Mouse (Mus musculus): ENCODE results near the gene Msh6. TPM values are rescaled to one million over a fixed set of nuclear protein-coding genes. Genes with fewer than 3 reads are reported as not detected.

Msh6 gene
- polyA plus RNA-seq, 1 experiment from 2014 or later = 20.3 TPM

- H3K9ac ChIP-seq (ENCODE audit: low read depth, low read length) = no peak overlapping the region
- H3K27ac ChIP-seq (ENCODE audit: low read length) = peak overlapping the region; percentile 45
- H3K9me3 ChIP-seq (replicated peaks; ENCODE audit: control insufficient read depth, low read length) = no peaks in the 10 kb centered on the region
- H3K27me3 ChIP-seq (ENCODE audit: control insufficient read depth, insufficient read depth, low read depth, low read length) = no peaks in the 10 kb centered on the region
- no peak overlapping the region for H3K4me3 ChIP-seq (ENCODE audit: low read depth, low read length)
- peak overlapping the region; percentile 23 for H3K4me2 ChIP-seq (ENCODE audit: low read depth, low read length)
- 42% methylated on average over 5 of the region's 5 CpGs for WGBS (ENCODE audit: insufficient replicate concordance)
- peak; percentile 77 for ATAC-seq (ENCODE audit: low read depth)
- H3K4me1 ChIP-seq (ENCODE audit: control insufficient read depth, low read depth, low read length) = peaks cover 35% of the 10 kb centered on the region
- no peaks in the 10 kb centered on the region for H3K36me3 ChIP-seq (ENCODE audit: control insufficient read depth, insufficient read depth)
Observed at GRCm38 (mm10) chr17:88031755-88032154, 56.9 kb downstream of the Msh6 start.

GRCm38 (mm10) chr17:88034418-88034817 lies 59.6 kb downstream of the Msh6 start:
- WGBS (ENCODE audit: insufficient replicate concordance) = 34% methylated on average over 4 of the region's 4 CpGs
- peak; percentile 90 for ATAC-seq (ENCODE audit: low read depth)
- Histone ChIP-seq H3K4me3 (ENCODE audit: low read depth, low read length) (no peak overlapping the region), H3K27ac (ENCODE audit: low read length) (peak overlapping the region; percentile 50; the same call in 1 of the 2 replicates), H3K4me1 (ENCODE audit: control insufficient read depth, low read depth, low read length) (peaks cover 35% of the 10 kb centered on the region), H3K27me3 (ENCODE audit: control insufficient read depth, insufficient read depth, low read depth, low read length) (no peaks in the 10 kb centered on the region), H3K4me2 (ENCODE audit: low read depth, low read length) (peak overlapping the region; percentile 28), H3K9me3 (replicated peaks; ENCODE audit: control insufficient read depth, low read length) (no peaks in the 10 kb centered on the region), H3K9ac (ENCODE audit: low read depth, low read length) (no peak overlapping the region), H3K36me3 (ENCODE audit: control insufficient read depth, insufficient read depth) (no peaks in the 10 kb centered on the region)

Other genes with a start within 250 kb of the Msh6 start
- gene Kcnk12, start 177.1 kb upstream of the Msh6 start, polyA plus RNA-seq (2015; fragmentation: Nextera tagmentation; extraction: Ambion mirVana) = 0.25 and 0.29 TPM in 2 replicates
- gene Rpl36-ps4, start 54.1 kb upstream of the Msh6 start, polyA plus RNA-seq (2015; fragmentation: Nextera tagmentation; extraction: Ambion mirVana) = not detected in 2 replicates
- 2.6 TPM in 2 replicates for gene Fbxo11, start 90.2 kb downstream of the Msh6 start, polyA plus RNA-seq (2015; fragmentation: Nextera tagmentation; extraction: Ambion mirVana)